Mouse (Mus musculus) embryonic facial prominence, embryonic 15.5 days (tissue): Measurements from ENCODE around the gene Creb3l2. TPM values are rescaled to one million over a fixed set of nuclear protein-coding genes. Genes with fewer than 3 reads are reported as not detected.

Experiments
- ATAC-seq: fragments of 200-750 bp; cut with Nextera tagmentation; 2 replicates; pipeline ENCODE4 v1.8.0; 2017; ENCODE audit warnings: low read depth, moderate TSS enrichment; ENCODE audit not compliant: insufficient number of reproducible peaks, low FRiP score, low TSS enrichment
- H3K27ac ChIP-seq: fragments of 300-500 bp; sonication (generic); replicated peaks from 2 replicates; pipeline ENCODE4 v1.5.1; 2015; ENCODE audit warnings: mild to moderate bottlenecking, inconsistent platforms
- H3K27me3 ChIP-seq: fragments of 300-500 bp; sonication (generic); 2 replicates; pipeline ENCODE4 v1.6.1; 2015; ENCODE audit warnings: inconsistent platforms
- H3K36me3 ChIP-seq: fragments of 300-500 bp; sonication (generic); 2 replicates; pipeline ENCODE4 v1.6.1; 2015; ENCODE audit warnings: mild to moderate bottlenecking, inconsistent platforms
- H3K4me1 ChIP-seq: fragments of 300-500 bp; sonication (generic); 2 replicates; pipeline ENCODE4 v1.6.1; 2015; ENCODE audit warnings: inconsistent platforms
- H3K4me2 ChIP-seq: fragments of 300-500 bp; sonication (generic); replicated peaks from 2 replicates; pipeline ENCODE4 v1.6.1; 2015; ENCODE audit warnings: mild to moderate bottlenecking, inconsistent platforms
- H3K4me3 ChIP-seq: fragments of 300-500 bp; sonication (generic); replicated peaks from 2 replicates; pipeline ENCODE4 v1.5.1; 2015; ENCODE audit warnings: mild to moderate bottlenecking, inconsistent platforms
- H3K9ac ChIP-seq: fragments of 300-500 bp; sonication (generic); 2 replicates; pipeline ENCODE4 v1.6.1; 2015; ENCODE audit warnings: inconsistent platforms
- H3K9me3 ChIP-seq: fragments of 300-500 bp; sonication (generic); replicated peaks from 2 replicates; pipeline ENCODE4 v1.6.1; 2016; ENCODE audit warnings: inconsistent platforms
- WGBS: fragments of 180-500 bp; shearing (Covaris S2); methylation state at CpG from one replicate; pipeline ENCODE4 v1.1.7; 2015; 5-methylcytosine and 5-hydroxymethylcytosine counted together
- polyA plus RNA-seq: library from polyadenylated mRNA; unstranded; fragments of >200 nt; fragmentation: Nextera tagmentation; extraction: Ambion mirVana; gene quantifications from 2 replicates; pipeline ENCODE4 v1.2.1, GENCODE M21; 2015

Creb3l2 gene
- polyA plus RNA-seq, 1 experiment from 2014 or later: 28.1 TPM

DNA sequence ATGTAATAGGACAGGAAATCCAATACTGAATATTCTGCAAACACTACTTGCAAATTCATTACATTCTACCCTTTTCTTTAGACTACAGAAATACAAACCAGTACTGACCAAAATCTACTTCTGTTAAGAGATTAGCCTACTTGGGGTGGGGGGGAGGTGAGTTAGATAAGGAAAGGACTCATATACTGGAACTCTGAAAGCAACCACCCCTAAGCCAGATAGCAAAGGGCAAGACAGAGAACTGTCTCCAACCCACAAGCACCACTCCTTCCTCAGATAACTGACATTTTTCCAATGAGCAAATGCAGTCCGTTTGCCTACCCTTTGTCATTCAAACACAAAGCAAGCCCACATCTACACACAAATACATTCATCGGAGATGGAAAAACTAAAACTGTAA lies 32.1 kb downstream of the Creb3l2 start:
- Histone ChIP-seq H3K9ac (no peak overlapping the region), H3K27me3 (no peaks in the 10 kb centered on the region), H3K4me2 (no peak overlapping the region), H3K9me3 (no peaks in the 10 kb centered on the region), H3K4me1 (peaks cover 9% of the 10 kb centered on the region; the same call in 1 of the 2 replicates), H3K36me3 (no peaks in the 10 kb centered on the region; the same call in 1 of the 2 replicates), H3K4me3 (no peak overlapping the region), H3K27ac (no peak overlapping the region)
- ATAC-seq: no peak
- 79% methylated on average over 2 of the region's 2 CpGs for WGBS

DNA sequence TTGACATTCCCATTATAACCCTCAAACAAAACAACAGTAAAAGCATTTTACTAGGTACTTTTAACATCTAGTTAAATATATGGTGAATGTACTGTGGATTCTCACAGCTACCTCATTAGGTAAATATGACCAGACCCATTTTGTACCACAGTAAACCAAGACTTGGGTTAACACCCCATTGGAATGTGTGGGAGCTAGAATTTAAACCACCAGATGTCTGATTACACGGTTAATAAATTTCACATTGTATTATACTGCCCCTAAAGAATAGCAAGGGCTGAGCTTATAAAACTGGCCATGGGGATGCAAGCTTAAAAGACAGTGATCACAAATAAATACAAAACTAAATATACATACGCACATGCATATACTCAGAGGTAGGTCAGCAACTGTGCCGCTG lies 34.1 kb downstream of the Creb3l2 start:
- peaks cover 4% of the 10 kb centered on the region; the same call in 1 of the 2 replicates for H3K4me1 ChIP-seq

DNA sequence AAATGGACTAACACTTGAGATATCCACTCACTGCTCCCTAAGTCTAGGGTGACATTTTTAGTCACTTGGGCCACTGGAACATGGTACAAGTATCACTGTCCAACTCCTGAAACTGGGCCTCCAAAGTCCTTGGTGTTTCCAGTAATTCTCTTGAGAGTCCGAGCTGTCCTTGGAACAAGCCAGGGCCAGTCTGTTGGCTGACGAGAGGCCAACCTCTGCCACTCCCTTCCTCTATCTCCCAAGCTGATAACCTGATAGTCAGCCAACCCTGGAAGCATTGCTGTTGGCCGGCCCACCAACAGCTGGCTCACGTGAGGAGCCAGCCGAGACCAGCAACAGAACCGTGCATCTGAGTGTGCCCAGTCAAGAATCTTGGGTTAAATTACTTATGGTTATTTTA lies 35.0 kb downstream of the Creb3l2 start:
- H3K4me2 ChIP-seq: no peak overlapping the region
- H3K27me3 ChIP-seq: no peaks in the 10 kb centered on the region
- no peaks in the 10 kb centered on the region for H3K9me3 ChIP-seq
- peaks cover 10% of the 10 kb centered on the region for H3K4me1 ChIP-seq
- no peak overlapping the region for H3K9ac ChIP-seq
- H3K36me3 ChIP-seq: no peaks in the 10 kb centered on the region; the same call in 1 of the 2 replicates
- H3K27ac ChIP-seq: no peak overlapping the region
- ATAC-seq: no peak
- 84% methylated on average over 6 of the region's 6 CpGs for WGBS
- H3K4me3 ChIP-seq: no peak overlapping the region

More for the DNA sequence above, 34.1 kb downstream of the Creb3l2 start:
- Histone ChIP-seq H3K9me3 (no peaks in the 10 kb centered on the region), H3K36me3 (no peaks in the 10 kb centered on the region; the same call in 1 of the 2 replicates), H3K4me2 (no peak overlapping the region), H3K27ac (no peak overlapping the region), H3K9ac (no peak overlapping the region), H3K27me3 (no peaks in the 10 kb centered on the region), H3K4me3 (no peak overlapping the region)
- 84% methylated on average over 3 of the region's 3 CpGs for WGBS
- no peak for ATAC-seq

DNA sequence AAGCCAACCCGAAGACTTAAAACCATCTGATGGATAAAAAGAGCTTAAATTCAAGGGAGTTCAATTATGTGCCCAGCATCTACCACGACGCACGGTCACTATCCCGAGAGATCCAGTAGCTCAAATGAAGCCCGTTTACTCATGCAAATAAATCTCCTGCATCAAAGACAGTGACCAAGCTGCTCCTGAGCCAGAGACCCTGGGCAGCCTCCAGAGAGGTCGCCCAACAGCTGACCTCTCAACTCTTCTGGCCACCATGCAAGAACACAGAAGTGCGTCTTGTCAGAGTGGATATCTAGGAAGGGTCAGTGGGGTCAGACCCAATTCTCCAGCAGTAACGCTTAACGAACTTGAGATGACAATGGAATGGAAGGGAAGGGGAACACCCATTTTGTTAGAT lies 35.9 kb downstream of the Creb3l2 start:
- ATAC-seq: no peak
- Histone ChIP-seq H3K36me3 (no peaks in the 10 kb centered on the region; the same call in 1 of the 2 replicates), H3K27me3 (no peaks in the 10 kb centered on the region), H3K9me3 (no peaks in the 10 kb centered on the region), H3K4me1 (peaks cover 19% of the 10 kb centered on the region), H3K27ac (no peak overlapping the region), H3K9ac (no peak overlapping the region), H3K4me2 (no peak overlapping the region), H3K4me3 (no peak overlapping the region)
- 82% methylated on average over 10 of the region's 10 CpGs for WGBS

DNA sequence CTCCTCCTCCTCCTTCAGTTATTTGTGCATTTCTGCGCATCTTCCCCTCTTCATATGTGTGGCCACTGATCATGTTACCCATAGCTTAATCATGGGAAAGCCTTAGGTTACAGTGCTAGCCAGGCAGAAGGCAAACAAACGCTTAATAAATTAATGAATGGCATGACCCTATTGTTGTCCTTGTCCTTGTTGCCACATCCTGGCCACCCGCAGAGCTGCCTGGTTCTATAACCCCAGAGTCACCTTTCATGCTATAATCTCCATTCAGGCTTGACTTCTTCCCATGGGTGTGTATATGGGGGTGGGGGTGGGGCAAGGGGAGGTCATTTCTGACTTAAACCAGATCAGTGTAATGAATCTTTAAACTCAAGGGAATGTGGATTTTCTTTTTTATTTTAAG lies 37.6 kb downstream of the Creb3l2 start:
- H3K9me3 ChIP-seq: no peaks in the 10 kb centered on the region
- H3K9ac ChIP-seq: no peak overlapping the region
- no peak overlapping the region for H3K27ac ChIP-seq
- 34% methylated on average over 3 of the region's 3 CpGs for WGBS
- no peak overlapping the region for H3K4me3 ChIP-seq
- H3K36me3 ChIP-seq: no peaks in the 10 kb centered on the region; the same call in 1 of the 2 replicates
- peaks cover 34% of the 10 kb centered on the region for H3K4me1 ChIP-seq
- ATAC-seq: no peak
- H3K27me3 ChIP-seq: no peaks in the 10 kb centered on the region
- H3K4me2 ChIP-seq: no peak overlapping the region

DNA sequence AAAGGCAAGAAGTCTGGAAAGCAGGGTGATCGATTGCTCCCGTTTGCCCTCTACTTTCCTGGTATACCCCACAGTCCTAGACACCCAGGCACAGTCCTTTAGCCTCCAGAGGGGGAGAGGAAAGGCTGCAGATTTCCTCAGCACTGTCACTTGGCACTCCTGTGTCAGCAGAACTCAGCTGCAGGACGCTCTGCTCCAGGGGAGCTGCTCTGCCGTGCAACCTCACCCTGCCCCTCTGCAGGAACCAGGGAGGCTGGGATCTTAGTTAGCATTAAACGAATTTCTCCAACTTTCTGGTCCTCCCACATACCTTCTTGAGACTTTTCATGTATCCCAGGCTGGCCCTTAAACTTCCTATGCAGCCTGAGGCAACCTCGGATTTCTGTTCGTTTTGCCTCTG lies 40.0 kb downstream of the Creb3l2 start:
- Histone ChIP-seq H3K36me3 (no peaks in the 10 kb centered on the region; the same call in none of the 2 replicates), H3K27me3 (no peaks in the 10 kb centered on the region), H3K9me3 (no peaks in the 10 kb centered on the region), H3K9ac (no peak overlapping the region), H3K4me3 (no peak overlapping the region), H3K27ac (peak overlapping the region; percentile 41; the same call in 1 of the 2 replicates), H3K4me1 (peaks cover 42% of the 10 kb centered on the region), H3K4me2 (no peak overlapping the region)
- ATAC-seq: no peak
- WGBS: 45% methylated on average over 7 of the region's 7 CpGs

DNA sequence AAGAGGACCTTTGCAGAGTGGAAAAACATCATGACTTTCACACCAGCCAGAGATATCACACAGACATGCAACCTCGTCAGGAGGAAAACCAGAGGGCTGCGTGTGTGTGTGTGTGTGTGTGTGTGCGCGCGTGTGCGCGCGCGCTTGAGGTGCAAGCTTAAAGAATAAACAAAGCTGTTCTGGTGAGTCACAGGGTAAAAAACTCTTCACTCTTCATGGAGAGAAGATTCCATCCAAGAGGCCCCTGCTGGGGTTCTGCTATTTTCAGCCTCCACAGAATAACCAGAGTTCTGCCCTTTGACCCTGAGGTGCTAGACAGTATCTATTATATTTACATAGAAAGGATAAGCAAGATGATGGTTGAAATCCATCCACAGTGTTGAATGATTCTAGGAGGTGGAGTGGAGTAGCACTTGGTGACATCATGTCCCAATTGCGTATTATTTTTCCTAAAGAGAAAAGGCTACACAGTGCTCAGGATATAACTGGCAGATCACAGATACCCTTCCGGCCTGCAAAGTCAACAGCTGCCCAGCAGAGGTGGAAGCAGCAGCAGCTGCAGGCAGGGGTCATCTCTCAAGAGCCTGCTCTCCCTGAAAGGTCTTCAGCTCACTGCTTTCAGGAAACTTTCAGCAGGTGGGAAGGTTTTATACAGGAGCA lies 41.0 kb downstream of the Creb3l2 start:
- Histone ChIP-seq H3K27ac (0 out of 2 replicates have a peak overlapping the region, but pooled peaks have one; percentile 39), H3K9me3 (no peaks in the 10 kb centered on the region), H3K36me3 (no peaks in the 10 kb centered on the region; the same call in 1 of the 2 replicates), H3K4me1 (peaks cover 45% of the 10 kb centered on the region), H3K4me2 (no peak overlapping the region), H3K27me3 (no peaks in the 10 kb centered on the region), H3K4me3 (no peak overlapping the region), H3K9ac (no peak overlapping the region)
- ATAC-seq: no peak
- WGBS: 83% methylated on average over 11 of the region's 11 CpGs

DNA sequence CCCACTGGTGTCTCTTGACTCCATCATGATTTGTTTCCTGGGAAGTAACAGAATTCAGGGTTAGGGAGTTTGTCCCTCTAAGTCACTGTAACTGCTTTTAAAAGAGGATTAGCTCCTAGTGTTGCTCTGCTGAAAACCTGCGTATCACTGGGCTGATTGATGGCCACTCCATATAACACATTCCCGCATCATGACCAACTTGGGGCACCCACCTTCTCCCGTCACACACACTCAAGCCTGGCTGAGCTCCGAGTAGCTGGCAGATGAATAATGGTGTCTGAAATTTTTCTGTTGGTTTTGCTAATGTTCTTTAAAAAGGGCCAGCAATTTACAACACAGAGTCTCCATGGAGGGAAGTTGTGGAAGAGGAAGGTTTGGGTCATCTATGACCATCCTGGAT lies 41.8 kb downstream of the Creb3l2 start:
- H3K9ac ChIP-seq: no peak overlapping the region
- H3K4me3 ChIP-seq: no peak overlapping the region
- no peaks in the 10 kb centered on the region for H3K27me3 ChIP-seq
- no peak for ATAC-seq
- H3K27ac ChIP-seq: no peak overlapping the region; the same call in 1 of the 2 replicates
- no peak overlapping the region for H3K4me2 ChIP-seq
- 91% methylated on average over 4 of the region's 4 CpGs for WGBS
- peaks cover 49% of the 10 kb centered on the region for H3K4me1 ChIP-seq
- no peaks in the 10 kb centered on the region; the same call in 1 of the 2 replicates for H3K36me3 ChIP-seq
- H3K9me3 ChIP-seq: no peaks in the 10 kb centered on the region

DNA sequence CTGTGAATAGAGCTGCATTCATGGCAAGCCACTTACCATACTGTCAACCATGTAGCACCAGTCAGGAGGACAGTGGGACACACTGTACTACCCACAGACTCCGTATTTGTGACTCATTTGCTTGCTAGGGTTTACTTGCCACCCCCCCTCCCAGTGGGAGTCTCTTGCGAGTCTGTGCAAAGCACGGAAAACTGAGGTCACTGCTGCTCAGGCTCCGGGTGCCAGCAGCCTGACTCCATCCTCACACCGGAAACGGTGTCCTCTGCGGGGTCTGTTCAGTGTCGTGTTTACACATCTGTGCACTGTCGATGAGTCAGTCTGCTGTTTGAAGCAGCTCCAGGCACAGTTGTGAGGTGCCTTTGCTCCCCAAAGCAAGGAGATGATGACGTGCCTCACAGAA lies 43.0 kb downstream of the Creb3l2 start:
- no peak overlapping the region for H3K9ac ChIP-seq
- 0 out of 2 replicates have a peak, but pooled peaks have one; percentile 27 for ATAC-seq
- H3K27ac ChIP-seq: 0 out of 2 replicates have a peak overlapping the region, but pooled peaks have one; percentile 34
- peaks cover 52% of the 10 kb centered on the region for H3K4me1 ChIP-seq
- H3K4me2 ChIP-seq: no peak overlapping the region
- H3K9me3 ChIP-seq: no peaks in the 10 kb centered on the region
- H3K27me3 ChIP-seq: no peaks in the 10 kb centered on the region
- H3K4me3 ChIP-seq: no peak overlapping the region
- H3K36me3 ChIP-seq: no peaks in the 10 kb centered on the region; the same call in 1 of the 2 replicates
- 47% methylated on average over 10 of the region's 10 CpGs for WGBS

DNA sequence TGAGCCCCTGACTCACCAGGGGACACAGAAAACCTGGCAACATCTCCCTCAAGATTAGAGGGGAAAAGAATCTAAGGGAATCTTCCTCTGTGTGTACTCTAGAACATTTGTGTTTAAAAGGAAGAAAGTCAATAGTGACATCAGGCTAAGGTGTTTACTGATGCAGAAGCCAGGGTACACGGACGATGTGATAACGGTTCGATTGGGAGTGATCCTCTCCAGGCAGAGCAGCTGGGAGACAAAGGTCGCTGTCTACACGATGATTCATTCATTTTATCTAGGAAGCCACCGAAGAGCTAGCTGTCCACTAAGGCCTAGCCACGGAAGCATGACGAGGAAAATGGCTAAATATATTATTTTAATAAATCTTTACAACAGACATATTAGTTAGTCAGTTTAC lies 44.0 kb downstream of the Creb3l2 start:
- Histone ChIP-seq H3K36me3 (no peaks in the 10 kb centered on the region; the same call in 1 of the 2 replicates), H3K4me1 (peaks cover 58% of the 10 kb centered on the region), H3K4me3 (no peak overlapping the region), H3K27me3 (no peaks in the 10 kb centered on the region), H3K4me2 (no peak overlapping the region), H3K27ac (no peak overlapping the region), H3K9ac (no peak overlapping the region), H3K9me3 (no peaks in the 10 kb centered on the region)
- WGBS: 95% methylated on average over 9 of the region's 9 CpGs
- ATAC-seq: no peak

DNA sequence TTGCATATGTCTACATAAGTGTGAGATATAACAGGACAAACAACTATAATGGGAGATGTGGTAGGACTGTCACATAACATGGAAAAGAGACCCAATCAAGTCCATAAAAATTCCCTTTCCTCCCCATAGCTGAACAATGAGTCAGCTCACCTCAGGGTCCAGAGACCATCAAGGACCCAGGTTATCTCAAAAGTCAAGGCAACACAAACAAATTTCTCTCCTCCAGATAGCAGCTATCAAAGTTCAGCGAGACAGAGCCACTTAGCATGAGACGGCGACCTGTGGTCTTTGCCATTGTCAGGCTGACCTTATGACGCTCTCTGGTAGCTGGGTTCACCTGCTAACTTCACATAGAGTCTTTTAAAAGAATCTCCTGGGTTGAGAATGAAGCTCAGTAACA lies 44.7 kb downstream of the Creb3l2 start:
- Histone ChIP-seq H3K4me1 (peaks cover 56% of the 10 kb centered on the region), H3K9ac (no peak overlapping the region), H3K36me3 (no peaks in the 10 kb centered on the region; the same call in 1 of the 2 replicates), H3K4me3 (no peak overlapping the region), H3K4me2 (no peak overlapping the region), H3K27ac (no peak overlapping the region), H3K27me3 (no peaks in the 10 kb centered on the region), H3K9me3 (no peaks in the 10 kb centered on the region)
- no peak for ATAC-seq
- WGBS: 88% methylated on average over 4 of the region's 4 CpGs

DNA sequence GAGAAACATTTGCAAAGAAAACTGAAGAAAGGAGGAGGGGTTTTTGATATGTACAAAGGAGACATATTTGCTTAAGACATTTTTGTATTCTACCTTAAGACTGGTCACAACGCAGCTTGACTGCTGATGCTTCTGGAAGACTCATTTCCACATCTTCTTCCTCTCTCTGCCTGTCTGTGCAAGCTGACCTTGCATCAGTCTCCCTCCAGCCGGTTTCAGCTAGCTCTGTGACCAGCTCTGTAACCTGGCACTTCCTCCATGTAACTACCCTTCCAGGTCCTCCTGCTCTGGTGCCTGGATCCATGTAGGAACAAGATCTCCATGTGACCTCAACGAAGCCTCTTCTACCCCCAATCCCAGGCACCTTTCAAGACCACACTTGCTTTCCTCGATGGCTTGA lies 45.8 kb downstream of the Creb3l2 start:
- no peak overlapping the region for H3K27ac ChIP-seq
- no peaks in the 10 kb centered on the region; the same call in 1 of the 2 replicates for H3K36me3 ChIP-seq
- no peak for ATAC-seq
- no peak overlapping the region for H3K4me2 ChIP-seq
- 89% methylated on average over 4 of the region's 4 CpGs for WGBS
- peaks cover 52% of the 10 kb centered on the region for H3K4me1 ChIP-seq
- H3K9ac ChIP-seq: no peak overlapping the region
- H3K27me3 ChIP-seq: no peaks in the 10 kb centered on the region
- H3K4me3 ChIP-seq: no peak overlapping the region
- no peaks in the 10 kb centered on the region for H3K9me3 ChIP-seq
